Comparison of ENCODE assay signal across 16 mouse cellular contexts in the genomic region with DNA sequence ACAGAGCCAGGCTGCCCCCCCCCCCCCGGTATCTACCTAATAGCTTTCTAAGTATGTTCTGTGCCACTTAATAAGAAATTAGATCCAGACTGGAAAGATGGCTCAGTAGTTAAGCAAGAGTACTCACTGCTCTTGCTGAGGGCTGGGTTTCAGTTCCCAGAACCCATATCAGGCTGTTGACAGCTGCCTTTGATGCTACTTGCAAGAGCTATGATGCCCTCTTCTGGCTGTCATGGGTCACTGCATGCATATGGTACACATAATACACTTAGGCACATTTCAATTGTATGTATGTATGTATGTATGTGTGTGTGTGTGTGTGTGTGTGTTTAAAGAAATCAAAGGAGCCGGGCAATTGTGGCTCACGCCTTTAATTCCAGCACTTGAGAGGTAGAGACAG. TPM values are rescaled to one million over a fixed set of nuclear protein-coding genes. Genes with fewer than 3 reads are reported as not detected.
DNase-seq lines count a peak whose midpoint lies in the region; ATAC-seq and TF ChIP-seq lines count a peak whose summit lies in the region.
"Had no signal": no experiment of that assay in that cellular context is flagged by ENCODE, and none has a peak within 500 bp of the region (broad histone marks: within the 10 kb centered on the region; RNA-seq: fewer than 3 reads in every experiment).

No protein-coding gene starts in this region.

- WGBS in intestine, postnatal 0 days, result 87% methylated on average over 3 of the region's 3 CpGs
- 94% methylated on average over 3 of the region's 3 CpGs for WGBS in intestine, embryonic 16.5 days
- WGBS in small intestine, adult 2 months, result 97% methylated on average over 3 of the region's 3 CpGs

- TF ChIP-seq RAD21 in MEL (IDR thresholded peaks at IDR 0.05; ENCODE audit: low read depth, low read length), result peak; percentile 64

- no peak overlapping the region for H3K4me2 ChIP-seq in intestine, postnatal 0 days (replicated peaks; ENCODE audit: low read depth)
- H3K4me2 ChIP-seq in intestine, embryonic 16.5 days (ENCODE audit: low read depth, low read length), result no peak overlapping the region

- peak; percentile 43 for DNase-seq in retina, postnatal 1 day
- no peak for DNase-seq in retina, embryonic 14.5 days (ENCODE audit: low spot score)
- DNase-seq in MEL (ENCODE audit: low read depth, low spot score) (peak; percentile 79), adipocyte (ENCODE audit: low spot score) (no peak)
- DNase-seq in heart, adult 8-10 months (ENCODE audit: low spot score), result no peak
- DNase-seq: adrenal gland, postnatal 10 days; cerebellum, adult 11 months; gastrocnemius, postnatal 14 days; heart, postnatal 4 days; kidney, adult 11 months; lung, postnatal 10 days; spleen, adult 18-20 months; thymus, adult 2 months had no signal

- TF ChIP-seq CTCF in intestine, postnatal 0 days (IDR thresholded peaks at IDR 0.05; ENCODE audit: low read depth), result peak; percentile 58
- peak; percentile 64 to 74 (median 73) for TF ChIP-seq CTCF in MEL (IDR thresholded peaks at IDR 0.05 in 2 of 3, conservative IDR thresholded peaks at IDR 0.05 in 1 of 3; ENCODE audit: control insufficient read depth in 1 of 3, insufficient read depth in 1 of 3, low read depth in 2 of 3, low read length in 3 of 3, poor library complexity in 1 of 3, severe bottlenecking in 1 of 3)
- TF ChIP-seq CTCF in small intestine, adult 2 months (IDR thresholded peaks at IDR 0.05; ENCODE audit: extremely low read depth, insufficient read length, insufficient replicate concordance, low read depth, low read length), result peak; percentile 7; the same call in 1 of the 2 replicates

- H3K36me3 ChIP-seq in intestine, postnatal 0 days (ENCODE audit: control insufficient read depth, insufficient read depth), result no peaks in the 10 kb centered on the region
- H3K36me3 ChIP-seq in intestine, embryonic 16.5 days (ENCODE audit: control insufficient read depth, insufficient read depth, low read length), result no peaks in the 10 kb centered on the region
- H3K36me3 ChIP-seq in MEL (ENCODE audit: control insufficient read depth in 1 of 2, insufficient read depth in 2 of 2, low read length in 2 of 2), result peaks cover 0 to 8% of the 10 kb centered on the region in 2 experiments; a peak in 2 of 4 replicates
- no peaks in the 10 kb centered on the region for H3K36me3 ChIP-seq in small intestine, adult 2 months (ENCODE audit: control insufficient read depth, insufficient read depth, low read length)

- ATAC-seq in intestine, postnatal 0 days, result no peak
- no peak for ATAC-seq in intestine, embryonic 16.5 days

- H3K79me2 ChIP-seq in MEL (ENCODE audit: control insufficient read depth, insufficient read depth, low read length, poor library complexity), result no peaks in the 10 kb centered on the region

- TF ChIP-seq POLR2A in MEL (IDR thresholded peaks at IDR 0.05; ENCODE audit: control insufficient read depth in 1 of 2, insufficient read depth in 1 of 2, low read depth in 1 of 2, low read length in 2 of 2, poor library complexity in 1 of 2), result no peak
- TF ChIP-seq POLR2A in small intestine, adult 2 months (IDR thresholded peaks at IDR 0.05; ENCODE audit: low read depth, low read length), result no peak

- TF ChIP-seq EP300 in MEL (IDR thresholded peaks at IDR 0.05; ENCODE audit: low read depth in 1 of 2, low read length in 2 of 2), result no peak

- no peak overlapping the region for H3K9ac ChIP-seq in intestine, postnatal 0 days (ENCODE audit: low read depth, low read length)
- no peak overlapping the region for H3K9ac ChIP-seq in intestine, embryonic 16.5 days (ENCODE audit: low read depth, low read length)
- H3K9ac ChIP-seq in MEL (ENCODE audit: control insufficient read depth, low read depth, low read length, poor library complexity, severe bottlenecking), result no peak overlapping the region

- no peaks in the 10 kb centered on the region for H3K27me3 ChIP-seq in intestine, postnatal 0 days (replicated peaks; ENCODE audit: control insufficient read depth, insufficient read depth, low read length)
- H3K27me3 ChIP-seq in intestine, embryonic 16.5 days (replicated peaks; ENCODE audit: control insufficient read depth, insufficient read depth, low read length), result no peaks in the 10 kb centered on the region
- peaks cover 2 to 7% of the 10 kb centered on the region in 2 experiments; a peak in 3 of 4 replicates for H3K27me3 ChIP-seq in MEL (ENCODE audit: control insufficient read depth in 1 of 2, insufficient read depth in 2 of 2, low read length in 2 of 2)
- no peaks in the 10 kb centered on the region for H3K27me3 ChIP-seq in small intestine, adult 2 months (ENCODE audit: control insufficient read depth, insufficient read depth, low read length)

- no peaks in the 10 kb centered on the region for H3K9me3 ChIP-seq in intestine, postnatal 0 days (ENCODE audit: control insufficient read depth)
- H3K9me3 ChIP-seq in intestine, embryonic 16.5 days (ENCODE audit: control insufficient read depth, low read length), result 0 out of 2 replicates have a peak, but pooled peaks cover 3% of the 10 kb centered on the region
- no peaks in the 10 kb centered on the region for H3K9me3 ChIP-seq in MEL (replicated peaks; ENCODE audit: insufficient read depth, low read length)

- no peaks in the 10 kb centered on the region for H3K4me1 ChIP-seq in intestine, postnatal 0 days (replicated peaks; ENCODE audit: control insufficient read depth, insufficient read depth, low read length)
- H3K4me1 ChIP-seq in intestine, embryonic 16.5 days (ENCODE audit: control insufficient read depth, insufficient read depth, low read length), result peaks cover 27% of the 10 kb centered on the region
- peaks cover 2 to 12% of the 10 kb centered on the region in 2 experiments; a peak in 3 of 4 replicates for H3K4me1 ChIP-seq in MEL (ENCODE audit: control insufficient read depth in 1 of 2, insufficient read depth in 2 of 2, low read length in 2 of 2)
- peaks cover 6% of the 10 kb centered on the region for H3K4me1 ChIP-seq in small intestine, adult 2 months (ENCODE audit: control insufficient read depth, insufficient read depth, insufficient read length, low read length)

- H3K27ac ChIP-seq in intestine, postnatal 0 days (ENCODE audit: low read depth, low read length), result no peak overlapping the region
- H3K27ac ChIP-seq in intestine, embryonic 16.5 days (ENCODE audit: low read length), result no peak overlapping the region
- no peak overlapping the region for H3K27ac ChIP-seq in MEL (ENCODE audit: control insufficient read depth, low read depth, low read length)
- no peak overlapping the region for H3K27ac ChIP-seq in small intestine, adult 2 months (ENCODE audit: insufficient read depth, low read depth, low read length)

- H3K4me3 ChIP-seq in intestine, postnatal 0 days (ENCODE audit: low read depth, low read length), result no peak overlapping the region
- H3K4me3 ChIP-seq in intestine, embryonic 16.5 days (ENCODE audit: low read length), result no peak overlapping the region
- no peak overlapping the region for H3K4me3 ChIP-seq in MEL (ENCODE audit: control insufficient read depth in 1 of 2, insufficient read depth in 1 of 2, low read depth in 2 of 2, low read length in 2 of 2)
- H3K4me3 ChIP-seq in small intestine, adult 2 months (ENCODE audit: low read depth, low read length), result no peak overlapping the region

TF ChIP-seq in MEL, 35 proteins besides CTCF, POLR2A, EP300 and RAD21:
- TF ChIP-seq HCFC1 (IDR thresholded peaks at IDR 0.05; ENCODE audit: low read depth, low read length), result no peak
- peak; percentile 66 for TF ChIP-seq ZC3H11A (IDR thresholded peaks at IDR 0.05; ENCODE audit: low read depth, low read length)
- TF ChIP-seq SMC3 (IDR thresholded peaks at IDR 0.05; ENCODE audit: low read depth, low read length), result peak; percentile 60
- no peak for TF ChIP-seq ZMIZ1 (IDR thresholded peaks at IDR 0.05; ENCODE audit: low read depth, low read length)

RNA-seq across cellular contexts. Expression of gene Slc38a10, which starts 12.1 kb away (rescaled TPM):
- polyA plus RNA-seq in intestine, postnatal 0 days (2015; fragmentation: Nextera tagmentation; extraction: Ambion mirVana), result 56.4 and 57.3 TPM in 2 replicates
- 84.6 and 91.4 TPM in 2 replicates for polyA plus RNA-seq in intestine, embryonic 16.5 days (2015; fragmentation: Nextera tagmentation; extraction: Ambion mirVana)
- total RNA-seq in MEL (2012; rRNA removed), result 71.3 and 78.2 TPM in 2 replicates
- polyA plus RNA-seq in MEL (2012; ENCODE audit: insufficient read depth in 1 of 2, insufficient read length in 2 of 2, low read depth in 1 of 2, low replicate concordance in 2 of 2, missing spikeins in 1 of 2), result 10 to 100 TPM in 1 of 2 experiments, not detected in 1; 80.7 TPM
- 59.0 and 108 TPM in 2 replicates for polyA plus RNA-seq in small intestine, adult 2 months (2012; rRNA removed)
- total RNA-seq in heart, adult 8-10 months (2022), result 100 to 1,000 TPM in 1 of 4 experiments, 10 to 100 TPM in 3; 88.9 to 104 (median 91.6) TPM

Comparison
In these comparisons a context has a peak if more than half of its experiments do, and no peak if none do; other contexts are left out.
1. DNase-seq: peak in retina, postnatal 1 day (single experiment) and MEL (single experiment); none in retina, embryonic 14.5 days (single experiment), adipocyte (single experiment) and heart, adult 8-10 months (single experiment).
2. CTCF ChIP-seq: peak in every context shown above with its lines; median percentile 73 in MEL; 58 in intestine, postnatal 0 days; 7 in small intestine, adult 2 months.